Mouse (Mus musculus) midbrain, embryonic 15.5 days (tissue): ENCODE measurements around the gene Ankrd66. TPM values are rescaled to one million over a fixed set of nuclear protein-coding genes. Genes with fewer than 3 reads are reported as not detected.
"Not testable (repeated sequence)": the region's sequence is repeated elsewhere in the genome, so short reads cannot be mapped to it uniquely, and the experiment has no call there.

Experiments used
- ATAC-seq: fragments of 200-750 bp; cut with Nextera tagmentation; replicated peaks from 2 replicates; pipeline ENCODE4 v1.8.0; 2017; ENCODE audit warnings: moderate TSS enrichment
- H3K27ac ChIP-seq: fragments of 300-500 bp; sonication (generic); 2 replicates; pipeline ENCODE4 v1.5.1; 2015; ENCODE audit warnings: mild to moderate bottlenecking, inconsistent platforms
- H3K27me3 ChIP-seq: fragments of 300-500 bp; sonication (generic); replicated peaks from 2 replicates; pipeline ENCODE4 v1.6.1; 2015; ENCODE audit warnings: inconsistent platforms
- H3K36me3 ChIP-seq: fragments of 300-500 bp; sonication (generic); replicated peaks from 2 replicates; pipeline ENCODE4 v1.6.1; 2015; ENCODE audit warnings: inconsistent platforms
- H3K4me1 ChIP-seq: fragments of 300-500 bp; sonication (generic); 2 replicates; pipeline ENCODE4 v1.6.1; 2015; ENCODE audit warnings: inconsistent platforms
- H3K4me2 ChIP-seq: fragments of 300-500 bp; sonication (generic); 2 replicates; pipeline ENCODE4 v1.6.1; 2015; ENCODE audit warnings: inconsistent platforms, mild to moderate bottlenecking, moderate library complexity
- H3K4me3 ChIP-seq: fragments of 300-500 bp; sonication (generic); 2 replicates; pipeline ENCODE4 v1.5.1; 2015; ENCODE audit warnings: mild to moderate bottlenecking, inconsistent platforms
- H3K9ac ChIP-seq: fragments of 300-500 bp; sonication (generic); 2 replicates; pipeline ENCODE4 v1.6.1; 2015; ENCODE audit warnings: mild to moderate bottlenecking, inconsistent platforms
- H3K9me3 ChIP-seq: fragments of 300-500 bp; sonication (generic); 2 replicates; pipeline ENCODE4 v1.6.1; 2016; ENCODE audit warnings: inconsistent platforms
- whole genome bisulfite sequencing: fragments of 180-500 bp; shearing (Covaris S2); methylation state at CpG from one replicate; pipeline ENCODE4 v1.1.7; 2015; ENCODE audit warnings: mixed read lengths; 5-methylcytosine and 5-hydroxymethylcytosine counted together
- polyA plus RNA-seq: library from polyadenylated mRNA; unstranded; fragments of >200 nt; fragmentation: Nextera tagmentation; extraction: Ambion mirVana; gene quantifications from 2 replicates; pipeline ENCODE4 v1.2.1, GENCODE M21; 2015

Gene Ankrd66
- polyA plus RNA-seq, 1 experiment from 2014 or later, result 0.50 TPM

DNA sequence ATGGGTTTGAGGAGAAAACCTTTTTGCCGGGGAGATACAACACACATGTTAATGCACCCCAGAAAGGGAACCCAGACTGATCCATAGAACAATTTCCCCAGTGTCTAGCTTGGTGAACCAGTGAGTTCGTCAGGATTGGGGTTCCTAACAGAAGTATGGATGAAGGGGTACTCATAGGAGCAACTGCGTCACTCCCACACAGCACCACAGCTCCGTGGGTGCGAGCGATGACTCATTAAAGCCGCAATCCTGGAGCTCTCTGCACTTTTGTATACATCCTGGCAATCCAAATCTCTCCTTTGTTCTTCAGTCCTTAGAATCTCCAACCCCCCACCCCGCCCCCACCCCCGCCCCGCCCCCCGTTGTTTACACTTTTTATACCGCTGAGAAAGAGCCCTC lies 24.2 kb upstream of the Ankrd66 start:
- H3K27ac ChIP-seq, result no peak overlapping the region
- H3K4me1 ChIP-seq, result peaks cover 7% of the 10 kb centered on the region
- H3K4me2 ChIP-seq, result peak overlapping the region; percentile 92
- H3K9me3 ChIP-seq, result no peaks in the 10 kb centered on the region
- no peaks in the 10 kb centered on the region for H3K27me3 ChIP-seq
- no peaks in the 10 kb centered on the region for H3K36me3 ChIP-seq
- ATAC-seq, result peak; percentile 59; the same call in 1 of the 2 replicates
- H3K9ac ChIP-seq, result peak overlapping the region; percentile 45
- WGBS, result 5% methylated on average over 12 of the region's 12 CpGs
- H3K4me3 ChIP-seq, result peak overlapping the region; percentile 49

DNA sequence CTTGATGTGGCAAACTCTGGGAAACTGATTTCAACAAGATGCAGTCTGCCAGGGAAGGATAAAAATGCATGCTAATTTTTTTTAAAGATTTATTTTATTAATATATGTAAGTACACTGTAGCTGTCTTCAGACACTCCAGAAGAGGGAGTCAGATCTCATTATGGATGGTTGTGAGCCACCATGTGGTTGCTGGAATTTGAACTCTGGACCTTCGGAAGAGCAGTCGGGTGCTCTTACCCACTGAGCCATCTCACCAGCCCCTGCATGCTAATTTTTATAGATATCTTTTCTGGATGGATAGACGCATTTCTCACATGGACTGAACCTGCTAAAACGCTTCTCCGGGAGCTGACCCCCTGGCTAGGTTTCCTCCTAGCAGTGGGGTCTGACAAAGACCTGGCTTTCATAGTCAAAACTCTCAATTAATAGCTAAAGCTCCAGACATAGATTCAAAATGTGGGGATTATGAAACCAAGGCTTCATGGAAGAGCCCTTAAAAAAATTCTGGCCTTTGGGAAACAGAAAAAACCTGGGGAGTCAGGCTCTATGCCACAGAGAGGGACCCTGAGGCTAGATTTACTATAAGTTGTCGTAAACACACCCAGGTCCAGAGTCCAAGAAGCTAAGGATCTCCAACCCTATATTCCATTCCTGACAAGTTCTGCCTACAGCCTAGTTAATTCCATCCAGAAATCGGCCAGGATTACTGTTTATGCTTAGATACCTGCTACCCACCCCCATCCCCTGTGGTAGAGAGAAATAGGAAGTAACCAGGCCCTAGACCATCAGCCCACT lies 20.0 kb upstream of the Ankrd66 start:
- Histone ChIP-seq H3K4me1 (peaks cover 1% of the 10 kb centered on the region), H3K9ac (no peak overlapping the region), H3K4me3 (no peak overlapping the region), H3K4me2 (no peak overlapping the region), H3K27me3 (no peaks in the 10 kb centered on the region), H3K36me3 (no peaks in the 10 kb centered on the region), H3K9me3 (no peaks in the 10 kb centered on the region), H3K27ac (no peak overlapping the region)
- no peak for ATAC-seq
- 88% methylated on average over 7 of the region's 7 CpGs for WGBS

DNA sequence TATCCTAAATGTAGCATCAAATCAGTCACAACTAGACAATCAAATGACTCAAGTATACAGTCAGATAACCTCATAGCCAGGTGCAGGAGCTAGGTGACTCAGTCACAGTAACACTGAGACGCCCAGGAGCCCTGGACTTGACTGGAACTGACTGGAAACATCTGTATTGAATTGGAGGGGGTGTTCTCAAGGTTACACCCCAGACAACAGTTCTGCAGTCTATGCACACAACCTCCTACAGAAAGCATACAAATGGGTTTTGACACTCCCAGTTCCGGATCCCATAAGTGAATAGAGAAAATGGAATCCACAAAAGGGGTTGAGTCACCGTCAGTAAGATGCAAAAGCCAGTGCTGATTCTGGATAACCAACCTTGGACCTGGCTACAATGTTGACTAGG lies 15.2 kb upstream of the Ankrd66 start:
- Histone ChIP-seq H3K27me3 (no peaks in the 10 kb centered on the region), H3K9me3 (no peaks in the 10 kb centered on the region), H3K36me3 (no peaks in the 10 kb centered on the region), H3K27ac (no peak overlapping the region), H3K4me3 (no peak overlapping the region), H3K4me2 (no peak overlapping the region), H3K4me1 (0 out of 2 replicates have a peak, but pooled peaks cover 4% of the 10 kb centered on the region), H3K9ac (no peak overlapping the region)
- WGBS, result 87% methylated on average over 3 of the region's 3 CpGs
- no peak for ATAC-seq

DNA sequence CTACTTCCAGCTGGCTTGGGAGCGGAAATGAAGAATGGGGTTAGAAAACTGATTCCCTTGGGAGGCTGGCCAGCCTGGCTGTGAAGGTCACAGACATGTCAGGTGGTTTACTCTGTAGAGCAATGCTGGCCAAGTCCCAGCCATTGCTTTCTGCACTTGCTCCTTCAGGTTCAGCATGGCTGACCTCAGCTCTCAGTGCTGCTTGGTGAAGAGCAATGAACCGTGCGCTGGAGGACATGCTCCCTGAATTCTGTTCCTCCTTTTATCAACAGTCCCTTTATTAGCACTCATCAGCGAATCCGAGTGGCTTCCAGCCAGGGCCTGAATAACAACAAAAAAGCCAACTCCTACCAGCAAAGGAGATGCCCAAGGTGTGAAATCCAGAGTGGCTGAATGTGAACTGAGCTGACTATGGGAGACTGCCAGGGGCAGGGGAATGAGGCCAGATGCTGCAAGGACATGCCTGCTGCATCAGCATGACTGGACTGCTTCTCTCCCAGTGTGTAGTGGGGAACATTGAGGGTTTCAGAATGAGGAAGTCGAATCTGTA lies 14.2 kb upstream of the Ankrd66 start:
- peak; percentile 76 for ATAC-seq
- H3K36me3 ChIP-seq, result no peaks in the 10 kb centered on the region
- no peak overlapping the region for H3K9ac ChIP-seq
- H3K9me3 ChIP-seq, result no peaks in the 10 kb centered on the region
- H3K4me3 ChIP-seq, result no peak overlapping the region
- H3K27me3 ChIP-seq, result no peaks in the 10 kb centered on the region
- WGBS, result 30% methylated on average over 6 of the region's 6 CpGs
- H3K27ac ChIP-seq, result no peak overlapping the region
- H3K4me2 ChIP-seq, result no peak overlapping the region
- H3K4me1 ChIP-seq, result 0 out of 2 replicates have a peak, but pooled peaks cover 4% of the 10 kb centered on the region

DNA sequence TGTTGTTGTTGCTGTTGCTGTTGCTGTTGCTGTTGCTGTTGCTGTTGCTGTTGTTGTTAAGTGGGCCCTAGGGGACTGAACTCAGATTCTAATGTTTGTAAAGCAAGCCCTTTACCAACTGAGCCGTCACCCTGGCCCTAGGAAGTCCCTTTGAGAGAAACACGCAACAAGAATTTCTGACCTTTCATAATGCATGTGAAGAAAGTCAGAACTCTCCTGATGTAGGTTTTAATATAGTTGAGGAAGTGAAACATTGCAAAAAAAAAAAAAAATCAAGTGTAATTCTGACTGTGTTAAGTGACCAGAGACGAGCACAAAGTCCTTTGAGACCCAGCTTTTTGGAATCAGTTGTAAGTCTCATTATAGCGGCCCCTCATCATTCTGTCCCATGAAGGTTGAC lies 13.7 kb upstream of the Ankrd66 start:
- no peak for ATAC-seq
- Histone ChIP-seq H3K9me3 (no peaks in the 10 kb centered on the region), H3K4me3 (no peak overlapping the region), H3K4me2 (no peak overlapping the region), H3K36me3 (no peaks in the 10 kb centered on the region), H3K27me3 (no peaks in the 10 kb centered on the region), H3K4me1 (0 out of 2 replicates have a peak, but pooled peaks cover 4% of the 10 kb centered on the region), H3K27ac (no peak overlapping the region), H3K9ac (no peak overlapping the region)
- WGBS, result 83% methylated on average over 4 of the region's 4 CpGs

DNA sequence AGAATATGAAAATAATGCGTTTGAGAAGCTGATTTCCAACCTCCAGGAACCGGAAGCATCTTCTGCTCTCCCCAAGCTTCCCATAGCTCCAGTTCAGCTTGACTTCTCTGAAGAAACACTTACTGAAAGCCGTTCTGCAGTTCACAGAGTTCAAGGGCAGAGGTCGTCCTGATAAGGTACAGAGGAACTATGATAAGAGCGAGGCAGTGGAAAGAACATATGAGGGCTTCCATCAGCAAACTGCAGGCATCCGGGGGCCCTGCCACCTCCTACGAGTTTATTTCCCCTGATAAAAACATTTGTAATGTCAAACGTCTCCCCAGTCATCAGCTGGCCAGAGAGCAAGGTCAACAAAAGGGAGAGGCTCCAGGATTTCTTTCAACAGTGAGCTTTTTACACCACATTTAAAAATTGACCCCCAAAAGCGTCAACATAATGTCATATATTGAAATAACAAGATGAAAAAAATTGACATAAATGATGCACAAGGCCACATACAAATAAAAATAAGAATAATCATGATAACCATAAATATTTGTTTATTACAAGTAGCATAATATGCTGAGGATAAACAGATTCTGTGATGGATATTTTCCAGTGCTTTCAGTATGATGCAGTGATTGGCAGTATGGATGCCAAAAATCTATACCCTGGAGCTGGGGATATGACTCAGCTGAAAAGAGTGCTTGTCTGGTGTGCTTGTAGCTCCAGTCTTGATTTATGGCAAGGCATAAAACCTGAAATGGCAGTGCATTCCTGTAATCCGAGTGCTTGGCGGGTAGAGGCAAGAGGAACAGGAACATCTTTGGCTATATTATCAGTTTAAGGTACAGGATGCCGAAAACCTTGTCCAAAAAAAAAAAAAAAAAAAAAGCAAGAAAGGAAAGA lies 11.3 kb upstream of the Ankrd66 start:
- 85% methylated on average over 12 of the region's 12 CpGs for WGBS
- Histone ChIP-seq H3K4me1 (0 out of 2 replicates have a peak, but pooled peaks cover 4% of the 10 kb centered on the region), H3K9ac (no peak overlapping the region), H3K27me3 (no peaks in the 10 kb centered on the region), H3K4me3 (no peak overlapping the region), H3K4me2 (no peak overlapping the region), H3K9me3 (no peaks in the 10 kb centered on the region), H3K36me3 (no peaks in the 10 kb centered on the region), H3K27ac (no peak overlapping the region)
- ATAC-seq, result no peak

DNA sequence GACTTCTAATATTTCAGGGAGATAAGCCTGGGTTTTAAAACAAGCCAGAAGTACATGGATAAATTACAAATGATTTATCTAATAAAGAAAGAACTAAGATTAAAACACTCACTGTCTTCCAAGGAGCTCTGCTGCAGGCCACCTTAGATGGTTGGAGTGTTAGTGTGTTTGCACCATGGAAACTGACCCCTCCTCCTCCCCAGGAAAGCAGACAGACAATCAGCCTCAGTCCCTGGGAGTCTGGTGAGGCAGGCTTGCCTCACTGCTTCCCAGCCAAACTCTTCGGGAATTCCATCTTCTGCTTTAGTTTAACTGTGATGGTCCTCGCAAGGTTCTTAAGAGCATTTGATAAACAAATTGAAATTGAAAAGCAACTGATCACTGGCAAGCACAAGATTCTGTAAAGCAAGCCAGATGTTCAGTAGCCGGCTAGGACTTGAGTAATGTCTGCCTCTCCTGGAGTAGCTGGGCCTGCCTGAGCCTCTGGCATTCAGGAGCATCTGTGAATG lies 7.7 kb upstream of the Ankrd66 start:
- no peak overlapping the region for H3K9ac ChIP-seq
- H3K9me3 ChIP-seq, result no peaks in the 10 kb centered on the region
- no peak overlapping the region for H3K4me3 ChIP-seq
- 20% methylated on average over 3 of the region's 3 CpGs for WGBS
- no peak for ATAC-seq
- no peak overlapping the region for H3K27ac ChIP-seq
- no peaks in the 10 kb centered on the region for H3K27me3 ChIP-seq
- H3K4me2 ChIP-seq, result no peak overlapping the region
- no peaks in the 10 kb centered on the region for H3K36me3 ChIP-seq
- no peaks in the 10 kb centered on the region for H3K4me1 ChIP-seq

DNA sequence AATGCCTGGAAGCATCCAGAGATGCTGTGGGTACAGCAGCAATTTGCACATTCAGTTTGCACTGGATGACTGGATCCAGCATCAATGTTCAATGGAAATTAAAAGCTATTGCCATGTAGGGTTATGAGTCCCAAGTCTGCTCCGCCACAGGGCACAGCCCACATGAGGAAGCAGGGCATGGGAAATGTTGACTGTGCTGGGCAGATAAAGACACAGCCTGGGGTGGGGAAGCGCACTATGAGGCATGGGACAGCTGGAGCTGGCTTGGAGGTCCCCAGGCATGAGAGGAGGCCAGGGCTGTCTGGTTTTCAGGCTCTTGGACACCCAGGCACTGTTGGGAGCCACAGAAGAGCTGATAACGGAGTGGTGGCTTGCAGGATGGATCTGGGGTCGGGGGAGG lies 601 bp upstream of the Ankrd66 start:
- Histone ChIP-seq H3K27me3 (no peaks in the 10 kb centered on the region), H3K27ac (no peak overlapping the region), H3K9me3 (no peaks in the 10 kb centered on the region), H3K4me2 (no peak overlapping the region), H3K4me3 (no peak overlapping the region), H3K9ac (no peak overlapping the region), H3K36me3 (no peaks in the 10 kb centered on the region), H3K4me1 (no peaks in the 10 kb centered on the region)
- 89% methylated on average over 4 of the region's 4 CpGs for WGBS
- no peak for ATAC-seq

DNA sequence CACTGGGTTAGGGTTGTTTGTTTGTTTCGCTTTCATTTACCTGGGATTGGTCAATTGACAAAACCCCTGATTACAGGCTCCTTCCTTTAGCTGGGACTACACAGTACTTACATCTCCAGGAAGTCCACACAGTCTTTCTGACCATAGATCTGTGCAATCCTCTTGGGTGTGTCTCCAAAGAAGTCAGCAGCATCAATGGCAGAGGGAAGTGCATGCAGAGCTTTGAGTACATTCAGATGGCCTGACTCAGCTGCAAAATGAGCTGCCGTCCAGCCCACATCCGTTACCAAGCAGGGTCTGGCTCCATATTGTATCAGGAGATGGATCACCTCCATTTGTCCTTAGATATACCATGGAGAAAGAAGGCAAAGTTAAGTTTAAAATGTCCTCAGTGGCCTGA lies 4.7 kb downstream of the Ankrd66 start:
- no peaks in the 10 kb centered on the region for H3K9me3 ChIP-seq
- WGBS, result 93% methylated on average over 3 of the region's 3 CpGs
- H3K27me3 ChIP-seq, result no peaks in the 10 kb centered on the region
- no peak overlapping the region for H3K4me2 ChIP-seq
- H3K36me3 ChIP-seq, result no peaks in the 10 kb centered on the region
- no peak overlapping the region for H3K4me3 ChIP-seq
- H3K4me1 ChIP-seq, result peaks cover 6% of the 10 kb centered on the region; the same call in 1 of the 2 replicates
- H3K9ac ChIP-seq, result no peak overlapping the region
- no peak for ATAC-seq
- no peak overlapping the region for H3K27ac ChIP-seq

DNA sequence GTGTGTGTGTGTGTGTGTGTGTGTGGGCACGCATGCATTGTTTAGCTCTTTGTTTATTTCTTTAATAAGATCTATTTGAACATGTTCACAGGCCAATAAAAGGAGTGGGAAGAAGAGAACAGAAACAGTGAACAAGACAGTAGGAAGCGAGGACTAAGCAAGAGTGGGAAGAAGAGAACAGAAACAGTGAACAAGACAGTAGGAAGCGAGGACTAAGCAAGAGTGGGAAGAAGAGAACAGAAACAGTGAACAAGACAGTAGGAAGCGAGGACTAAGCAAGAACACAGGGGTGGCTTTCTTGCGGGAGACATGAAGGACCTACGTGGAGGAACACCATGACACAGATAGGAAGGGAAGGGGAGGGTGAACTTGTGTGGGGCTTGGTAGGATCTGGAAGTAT lies 6.6 kb downstream of the Ankrd66 start:
- 92% methylated on average over 6 of the region's 6 CpGs for WGBS
- not testable (repeated sequence) for ATAC-seq, H3K27ac ChIP-seq

DNA sequence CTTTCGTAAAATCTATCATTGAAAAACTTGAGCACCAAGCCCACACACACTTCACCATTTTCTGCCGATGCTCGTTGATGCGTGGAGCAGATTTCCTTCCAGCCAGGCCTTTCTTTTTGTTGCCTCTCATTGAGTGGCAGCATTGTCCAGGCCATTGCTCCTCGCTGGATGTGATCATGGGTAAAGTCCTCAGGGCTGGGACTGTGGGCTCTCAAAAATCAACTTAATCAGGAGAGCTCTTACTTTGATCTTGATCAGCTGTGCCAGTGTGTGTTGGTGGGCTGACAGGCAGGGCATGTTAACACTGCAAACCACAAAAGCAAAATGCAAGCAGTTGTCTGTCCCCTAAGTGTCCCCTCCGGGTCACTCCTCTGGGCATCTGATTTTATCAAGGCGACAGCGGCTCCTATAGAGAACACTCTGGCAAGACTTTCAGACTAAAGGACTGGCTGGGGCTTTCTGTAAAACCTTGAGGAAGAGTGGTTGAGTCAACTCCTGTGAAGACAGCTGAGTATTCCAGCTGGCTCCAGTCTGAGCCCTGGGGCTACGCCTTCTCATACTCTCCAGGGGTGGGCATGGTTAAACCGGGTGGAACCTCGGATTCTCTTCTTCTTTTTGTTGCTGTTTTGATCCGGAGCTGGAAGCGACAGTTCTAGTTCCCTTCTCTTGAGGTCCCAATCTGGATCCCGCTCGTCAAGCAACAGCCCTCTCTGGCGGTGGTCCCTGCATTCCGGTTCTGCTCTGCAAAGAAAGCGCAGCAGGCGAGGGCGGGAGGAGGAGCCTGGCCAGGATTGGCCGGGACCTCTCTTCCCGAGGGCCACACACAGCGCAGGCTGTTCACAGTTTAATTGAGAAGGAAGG lies 8.8 kb downstream of the Ankrd66 start:
- Histone ChIP-seq H3K9me3 (no peaks in the 10 kb centered on the region), H3K4me3 (no peak overlapping the region; the same call in 1 of the 2 replicates), H3K4me1 (peaks cover 6% of the 10 kb centered on the region; the same call in 1 of the 2 replicates), H3K9ac (no peak overlapping the region), H3K27ac (no peak overlapping the region), H3K36me3 (no peaks in the 10 kb centered on the region), H3K27me3 (no peaks in the 10 kb centered on the region), H3K4me2 (peak overlapping the region; percentile 37)
- peak; percentile 78 for ATAC-seq
- 5% methylated on average over 23 of the region's 23 CpGs for WGBS

More for the DNA sequence above, 6.6 kb downstream of the Ankrd66 start:
- not testable (repeated sequence) for H3K9ac ChIP-seq, H3K9me3 ChIP-seq, H3K4me1 ChIP-seq, H3K36me3 ChIP-seq, H3K27me3 ChIP-seq, H3K4me3 ChIP-seq, H3K4me2 ChIP-seq
